Mouse (Mus musculus) left cerebral cortex, adult 18-20 months (tissue): ENCODE measurements around the gene Srgap3. TPM values are rescaled to one million over a fixed set of nuclear protein-coding genes. Genes with fewer than 3 reads are reported as not detected.
"Not testable (repeated sequence)": the region's sequence is repeated elsewhere in the genome, so short reads cannot be mapped to it uniquely, and the experiment has no call there.

ENCODE experiments used
- DNase-seq, 2 experiments: peaks; one replicate each; pipeline ENCODE4 v3.0.0; 2021 to 2022; ENCODE audit warnings: low spot score in 2 of 2, mixed read lengths in 1 of 2
- total RNA-seq, 2 experiments: library from RNA; stranded (reverse); gene quantifications; 2 replicates each; pipeline ENCODE4 v1.2.3; 2021

The Srgap3 gene
- total RNA-seq, 2 experiments from 2014 or later = 217 to 223 TPM

DNA sequence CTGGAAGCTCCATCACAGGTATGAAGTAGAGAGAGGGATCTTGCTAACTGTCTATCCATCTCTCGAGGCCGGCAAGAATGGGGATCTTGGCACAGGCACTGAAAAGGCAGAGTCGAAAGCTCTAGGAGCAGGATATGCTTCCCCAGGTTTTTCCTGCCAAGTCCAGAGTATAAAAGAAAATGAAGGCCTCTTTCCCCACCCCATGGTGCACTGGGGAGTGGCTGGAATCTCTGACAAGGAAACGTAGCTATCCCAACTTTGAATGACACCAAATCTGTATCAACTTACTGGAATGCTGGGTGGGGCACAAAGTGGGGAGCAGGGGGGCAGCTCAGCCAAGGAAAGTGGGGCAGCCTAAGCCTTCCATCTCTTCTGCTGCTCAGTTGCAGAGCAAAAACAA is 190.2 kb downstream of the Srgap3 start:
- DNase-seq = no peak

DNA sequence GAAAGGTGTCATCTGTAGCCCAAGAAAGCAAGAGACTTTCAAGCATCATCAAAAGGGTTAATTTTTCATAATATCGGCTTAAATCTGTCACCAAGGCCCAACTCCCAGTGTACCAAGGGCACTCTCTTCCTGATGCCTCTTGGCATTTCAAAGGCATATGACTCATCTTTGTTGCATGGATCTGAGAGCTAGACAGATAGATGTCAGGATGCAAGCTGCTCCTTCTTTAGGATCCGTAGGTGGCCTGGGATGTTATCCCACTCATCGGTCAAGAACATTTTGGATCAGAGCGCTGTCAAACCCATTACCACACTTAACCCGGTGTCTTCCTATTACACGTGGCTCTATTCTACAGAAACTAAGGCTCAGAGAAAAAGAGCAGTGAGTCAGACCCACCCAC is 192.1 kb downstream of the Srgap3 start:
- DNase-seq = no peak

- no peak for DNase-seq
These were observed 194.5 kb downstream of the Srgap3 start for GRCm38 (mm10) chr6:112752517-112752916.

GRCm38 (mm10) chr6:112752007-112752406 is 195.1 kb downstream of the Srgap3 start:
- no peak for DNase-seq

- DNase-seq = no peak
These were observed 204.8 kb downstream of the Srgap3 start for GRCm38 (mm10) chr6:112742297-112742696.

DNA sequence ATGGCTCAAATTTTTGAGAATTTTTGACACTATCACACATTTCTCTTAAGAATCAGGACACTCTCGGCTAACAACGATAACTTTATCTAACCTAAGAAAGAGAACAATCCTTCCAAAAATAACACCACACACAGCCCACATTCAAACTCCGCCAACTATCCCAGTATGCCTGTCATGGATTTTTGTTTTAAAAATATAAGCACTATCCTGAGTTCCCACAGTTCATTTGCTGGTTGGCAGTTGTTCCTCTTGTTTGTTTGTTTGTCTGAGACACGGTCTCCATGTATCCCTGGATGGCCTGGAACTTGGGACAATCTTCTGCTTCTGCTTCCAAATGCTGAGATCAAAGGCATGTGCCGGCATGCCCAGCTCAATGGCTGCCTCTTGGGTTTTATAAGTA is 205.3 kb downstream of the Srgap3 start:
- DNase-seq = no peak

- no peak for DNase-seq
These were observed 207.4 kb downstream of the Srgap3 start for GRCm38 (mm10) chr6:112739635-112740034.

- DNase-seq = no peak
These were observed 208.1 kb downstream of the Srgap3 start for GRCm38 (mm10) chr6:112738924-112739323.

DNA sequence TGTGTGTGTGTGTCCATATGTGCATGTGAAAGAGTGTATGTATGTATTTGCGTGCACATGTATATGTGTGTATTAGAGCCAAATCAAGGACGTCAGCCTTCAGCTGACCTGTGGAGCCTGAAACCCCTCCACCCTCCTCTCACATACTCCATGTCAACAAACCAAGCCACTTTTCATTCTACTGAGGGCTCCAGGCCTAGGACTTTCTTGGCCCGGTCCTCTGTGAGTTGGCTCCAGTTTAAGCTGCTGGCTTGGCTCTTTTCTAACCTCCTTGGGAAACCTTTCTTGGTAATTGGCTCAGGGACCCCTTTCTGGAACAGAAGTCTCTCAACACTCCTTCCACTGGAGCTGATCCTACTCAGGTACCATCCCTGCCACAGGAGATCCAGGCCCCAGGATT is 210.6 kb downstream of the Srgap3 start:
- no peak for DNase-seq

GRCm38 (mm10) chr6:112735054-112735453 is 212.0 kb downstream of the Srgap3 start:
- no peak for DNase-seq

GRCm38 (mm10) chr6:112733942-112734341 is 213.1 kb downstream of the Srgap3 start:
- DNase-seq = no peak

DNA sequence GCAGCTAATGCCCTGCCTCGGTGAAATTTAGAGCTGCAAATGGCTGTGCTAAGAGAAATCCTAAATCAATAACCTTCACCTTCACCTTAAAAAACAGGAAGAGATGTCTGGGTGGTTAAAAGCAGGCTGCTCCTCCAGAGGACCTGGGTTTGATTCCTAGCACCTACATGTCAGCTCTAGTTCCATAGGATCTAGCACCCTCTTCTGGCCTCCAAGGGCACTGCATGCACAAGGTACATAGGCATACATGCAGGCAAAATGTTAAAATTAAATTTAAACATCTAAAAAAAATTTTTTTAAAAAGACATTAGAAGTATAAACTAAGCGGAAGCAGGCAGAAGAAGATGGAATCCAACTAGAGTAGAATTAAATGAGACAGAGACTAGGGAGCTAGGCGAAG is 214.6 kb downstream of the Srgap3 start:
- no peak for DNase-seq

GRCm38 (mm10) chr6:112731386-112731785 is 215.7 kb downstream of the Srgap3 start:
- no peak for DNase-seq

- DNase-seq = peak; percentile 74 to 87
These were observed 218.2 kb downstream of the Srgap3 start for GRCm38 (mm10) chr6:112728760-112729422.

DNA sequence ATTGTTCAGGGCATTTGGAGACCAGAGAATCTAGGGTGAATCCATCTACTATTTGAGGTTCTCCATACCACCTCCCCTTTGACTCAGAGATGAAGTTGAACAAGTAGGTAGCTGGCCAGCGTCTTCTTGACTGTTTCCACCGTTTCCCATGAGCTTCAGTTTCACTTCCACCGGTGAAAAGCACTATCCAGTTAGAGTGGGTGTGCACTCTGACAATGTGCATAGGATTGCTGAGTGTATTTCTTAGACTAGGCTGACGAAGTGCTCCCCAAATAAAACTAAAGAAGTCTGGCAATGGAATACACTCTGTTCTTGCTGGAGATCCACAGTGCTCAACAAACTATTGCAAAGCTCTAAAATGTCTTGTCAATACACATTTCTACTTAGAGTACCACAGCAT is 221.6 kb downstream of the Srgap3 start:
- no peak for DNase-seq

- DNase-seq = peak in 1 of 2 experiments; percentile 41
These were observed 226.5 kb downstream of the Srgap3 start for GRCm38 (mm10) chr6:112720409-112721080.

GRCm38 (mm10) chr6:112719983-112720382 is 227.1 kb downstream of the Srgap3 start:
- DNase-seq = peak in 1 of 2 experiments; percentile 63

GRCm38 (mm10) chr6:112717168-112717567 is 229.9 kb downstream of the Srgap3 start:
- peak; percentile 43 to 51 for DNase-seq

DNA sequence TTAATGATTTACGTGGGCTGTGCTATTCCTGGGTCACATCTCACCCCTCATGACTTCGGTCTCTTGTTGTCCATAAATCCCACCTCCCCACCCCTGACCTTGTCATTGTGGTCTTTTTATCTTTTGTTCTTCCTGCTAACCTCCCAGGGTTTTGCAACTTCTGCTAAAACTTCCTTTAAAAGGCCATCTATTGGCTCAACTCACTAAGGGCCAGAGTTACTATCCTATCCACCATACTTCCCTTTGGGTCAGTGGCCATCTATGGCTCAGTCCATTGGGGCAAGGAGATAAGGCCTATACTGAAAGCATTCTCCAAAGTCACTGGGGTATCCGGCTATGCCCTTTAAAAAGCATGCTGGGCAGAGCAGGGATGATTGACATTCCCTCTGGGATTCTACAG is 233.1 kb downstream of the Srgap3 start:
- DNase-seq = no peak

DNA sequence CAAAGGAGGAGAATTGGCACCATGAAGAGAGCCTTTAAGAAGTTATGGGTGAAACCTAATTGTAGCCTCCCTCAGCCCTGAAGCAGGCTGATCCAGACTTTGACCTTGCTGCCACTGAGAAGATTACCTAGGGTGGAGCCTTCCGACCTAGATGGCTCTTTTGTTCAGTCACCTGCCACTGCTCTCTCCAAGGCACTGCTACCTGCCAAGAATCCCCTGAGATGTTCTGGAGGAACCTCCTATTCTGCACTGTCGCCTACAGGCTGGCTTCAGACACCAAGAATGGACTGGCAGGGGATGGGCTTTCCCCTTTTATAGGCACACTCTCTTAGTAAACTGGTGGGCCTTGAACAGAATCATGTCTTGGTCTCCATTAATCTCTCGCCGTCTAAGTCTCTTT is 244.8 kb downstream of the Srgap3 start:
- not testable (repeated sequence) for DNase-seq

DNA sequence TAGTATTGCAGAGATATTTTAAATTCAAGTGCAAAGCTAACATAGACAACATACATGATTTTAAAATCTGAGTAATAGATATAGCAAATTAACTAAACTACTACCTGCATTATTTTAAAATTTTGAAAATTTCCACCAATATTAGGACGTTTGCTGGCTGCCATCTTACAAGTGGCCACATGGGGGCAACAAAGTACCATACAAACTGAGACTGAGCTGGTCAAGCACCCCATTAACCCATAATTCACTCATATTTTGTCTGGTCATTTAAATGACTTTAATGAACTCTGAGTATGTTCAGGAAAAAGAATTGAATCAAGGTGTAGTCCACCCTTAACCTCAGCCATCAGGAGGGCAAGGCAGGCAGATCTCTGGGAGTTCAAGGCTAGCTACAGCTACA is 246.7 kb downstream of the Srgap3 start:
- peak; percentile 53 to 69 for DNase-seq

DNA sequence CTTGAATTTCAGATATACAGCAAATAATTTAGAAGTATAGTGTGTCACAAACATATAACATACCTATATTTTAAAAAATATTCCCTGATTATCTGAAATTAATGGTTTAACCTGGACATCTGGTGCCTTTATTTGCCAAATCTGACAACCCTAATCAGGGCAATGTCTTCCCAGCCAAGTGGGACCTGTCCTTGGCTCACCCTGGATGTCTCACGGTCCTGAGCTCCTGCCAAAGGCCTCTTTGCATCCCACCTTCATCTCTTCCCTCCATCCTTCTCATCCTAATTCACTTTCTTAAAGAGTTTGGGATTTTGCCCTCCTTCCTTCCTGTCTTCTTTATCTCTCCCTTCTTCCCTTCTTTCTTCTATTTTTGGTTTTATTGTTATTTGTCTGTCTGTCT is 248.0 kb downstream of the Srgap3 start:
- no peak for DNase-seq
